Mouse (Mus musculus) testis, postnatal 14 days (tissue): ENCODE results near the gene Trim67.

Experiments
- DNase-seq: peaks from one replicate; pipeline ENCODE4 v3.0.0; 2021; ENCODE audit warnings: low spot score

Gene Trim67

GRCm38 (mm10) chr8:124794486-124794780 is 1.5 kb downstream of the Trim67 start:
- DNase-seq, result peak; percentile 11

- DNase-seq, result no peak
Measured at GRCm38 (mm10) chr8:124795781-124796488, 3.0 kb downstream of the Trim67 start.

DNA sequence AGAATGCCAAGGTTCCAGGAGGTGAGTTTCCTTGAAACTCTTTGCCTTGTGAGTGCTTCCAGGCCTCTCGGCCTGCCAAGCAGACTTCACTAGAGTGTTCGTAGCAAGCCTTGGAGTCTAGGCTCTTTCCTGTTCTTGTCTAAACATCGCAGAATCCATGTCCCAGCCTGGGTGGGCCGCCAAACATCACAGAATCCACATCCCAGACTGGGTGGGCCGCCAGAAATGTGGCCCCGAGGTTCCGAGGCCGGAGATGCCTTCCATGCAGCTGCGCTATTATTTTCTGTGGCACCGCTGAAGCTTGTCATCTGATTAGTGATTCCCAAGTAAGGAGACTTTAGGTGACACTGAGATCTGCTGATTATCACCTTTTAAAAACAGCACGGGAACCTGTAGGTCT is 7.7 kb downstream of the Trim67 start:
- no peak for DNase-seq

GRCm38 (mm10) chr8:124803824-124804702 is 11.2 kb downstream of the Trim67 start:
- DNase-seq, result no peak

DNA sequence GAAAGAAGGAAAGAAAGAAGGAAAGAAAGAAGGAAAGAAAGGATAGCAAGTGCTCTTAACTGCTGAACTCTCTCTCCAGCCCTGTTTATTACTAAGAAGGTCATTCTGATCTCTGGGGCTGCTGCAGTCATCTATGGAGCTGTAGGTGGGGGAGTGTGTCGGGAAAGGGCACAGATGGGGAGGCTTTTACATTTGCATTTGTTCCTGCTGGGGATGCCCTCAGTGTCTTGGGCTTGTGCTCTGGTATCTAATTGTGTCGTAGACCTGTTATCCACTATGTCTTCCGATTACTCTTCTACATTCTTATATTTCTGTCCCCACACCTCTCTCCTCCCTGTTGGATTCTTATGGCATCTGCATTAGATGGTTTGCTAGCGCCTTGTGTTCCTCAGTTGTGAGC is 13.1 kb downstream of the Trim67 start:
- no peak for DNase-seq

DNA sequence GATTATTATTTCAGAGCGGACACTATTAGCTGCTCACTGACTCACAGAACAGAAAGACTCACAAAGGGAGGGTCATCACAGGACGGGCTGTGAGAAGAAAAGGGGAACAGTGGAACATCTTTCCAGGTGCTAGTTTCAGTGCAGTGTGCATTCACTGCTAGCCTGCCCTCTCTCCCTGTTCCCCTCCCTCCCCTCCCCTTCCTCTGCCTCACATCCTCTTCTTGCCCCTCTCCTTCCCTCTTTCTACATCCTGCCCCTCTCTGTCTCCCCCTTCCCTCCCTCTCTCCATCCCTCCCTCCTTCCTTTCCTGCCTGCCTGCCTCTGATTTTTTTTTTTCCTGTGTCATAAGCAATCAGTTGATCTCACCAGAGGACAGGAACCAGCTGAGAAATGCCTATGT is 16.5 kb downstream of the Trim67 start:
- no peak for DNase-seq

DNA sequence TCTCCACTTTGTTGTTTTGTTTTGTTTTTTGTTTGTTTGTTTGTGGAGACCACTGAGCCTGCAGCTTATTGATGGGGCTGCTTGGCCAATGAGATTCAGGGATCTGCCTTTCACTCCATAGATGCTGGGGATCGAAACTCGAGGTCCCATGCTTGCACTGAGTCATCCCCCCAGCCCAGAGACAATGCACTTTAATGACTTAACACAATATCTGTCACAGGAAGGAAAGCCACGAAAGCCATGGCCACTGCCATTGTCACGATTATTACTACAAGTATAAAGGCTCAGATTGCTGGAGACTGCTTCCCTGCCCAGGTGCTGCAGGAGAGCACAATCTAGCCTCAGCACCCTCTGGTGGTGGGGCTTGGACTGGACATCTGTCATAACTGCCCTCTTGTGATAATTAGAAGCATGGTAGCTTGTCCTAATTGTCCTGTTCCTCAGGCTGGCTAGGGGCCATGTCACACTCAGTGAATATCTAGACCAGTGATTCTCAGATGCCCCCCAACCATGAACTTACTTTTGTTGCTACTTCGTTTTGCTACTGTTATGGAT is 17.2 kb downstream of the Trim67 start:
- DNase-seq, result no peak

GRCm38 (mm10) chr8:124810689-124811394 is 17.9 kb downstream of the Trim67 start:
- DNase-seq, result no peak

GRCm38 (mm10) chr8:124813326-124813725 is 20.4 kb downstream of the Trim67 start:
- DNase-seq, result no peak

DNA sequence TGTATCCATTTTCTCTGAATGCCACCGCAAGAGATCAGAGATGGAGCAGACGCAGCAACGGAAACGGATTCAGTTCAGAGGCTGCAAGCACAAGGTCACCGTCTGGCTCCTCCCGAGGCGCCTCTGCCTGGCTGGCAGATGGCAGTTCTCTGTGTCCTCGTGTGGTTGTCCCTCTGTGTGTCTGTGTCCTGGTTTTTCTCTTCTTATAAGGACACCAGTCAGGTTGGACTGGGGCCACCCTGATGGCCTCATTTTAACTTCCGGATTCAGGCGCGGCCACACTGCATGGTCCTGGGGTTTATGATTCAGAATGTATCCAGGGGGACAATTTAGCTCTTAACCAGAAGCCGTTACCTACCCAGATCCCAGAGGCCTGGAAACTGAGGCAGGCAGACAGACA is 23.0 kb downstream of the Trim67 start:
- no peak for DNase-seq

GRCm38 (mm10) chr8:124816866-124817265 is 24.0 kb downstream of the Trim67 start:
- no peak for DNase-seq

- DNase-seq, result peak; percentile 69
Measured at GRCm38 (mm10) chr8:124817361-124817760, 24.5 kb downstream of the Trim67 start.

DNA sequence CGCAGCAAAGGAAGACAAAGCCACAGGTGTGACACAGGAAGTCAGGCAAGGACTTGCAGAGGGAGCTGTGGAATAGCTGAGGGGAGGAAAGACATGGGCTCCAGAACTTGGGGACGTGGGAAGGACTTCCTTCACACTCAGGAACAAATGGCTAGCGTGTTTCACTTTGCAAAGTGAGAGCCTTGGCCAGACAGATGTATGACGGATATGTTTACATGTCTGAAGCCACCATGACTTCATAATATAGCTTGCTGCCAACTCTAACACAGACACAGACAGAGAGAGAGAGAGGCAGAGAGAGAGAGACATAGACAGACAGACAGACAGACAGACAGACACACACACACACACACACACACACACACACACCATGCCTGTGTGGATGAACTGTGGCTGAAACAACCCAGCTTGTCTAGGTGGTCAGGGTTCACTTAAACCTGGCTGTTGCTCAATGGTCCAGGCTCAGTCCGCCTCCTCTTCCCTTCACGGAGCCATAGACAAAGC is 26.8 kb downstream of the Trim67 start:
- no peak for DNase-seq

- DNase-seq, result no peak
Measured at GRCm38 (mm10) chr8:124820125-124820524, 27.2 kb downstream of the Trim67 start.

GRCm38 (mm10) chr8:124823497-124823896 is 30.6 kb downstream of the Trim67 start:
- DNase-seq, result no peak

- DNase-seq, result no peak
Measured at GRCm38 (mm10) chr8:124826658-124827057, 33.8 kb downstream of the Trim67 start.

GRCm38 (mm10) chr8:124827387-124827786 is 34.5 kb downstream of the Trim67 start:
- DNase-seq, result peak; percentile 45

DNA sequence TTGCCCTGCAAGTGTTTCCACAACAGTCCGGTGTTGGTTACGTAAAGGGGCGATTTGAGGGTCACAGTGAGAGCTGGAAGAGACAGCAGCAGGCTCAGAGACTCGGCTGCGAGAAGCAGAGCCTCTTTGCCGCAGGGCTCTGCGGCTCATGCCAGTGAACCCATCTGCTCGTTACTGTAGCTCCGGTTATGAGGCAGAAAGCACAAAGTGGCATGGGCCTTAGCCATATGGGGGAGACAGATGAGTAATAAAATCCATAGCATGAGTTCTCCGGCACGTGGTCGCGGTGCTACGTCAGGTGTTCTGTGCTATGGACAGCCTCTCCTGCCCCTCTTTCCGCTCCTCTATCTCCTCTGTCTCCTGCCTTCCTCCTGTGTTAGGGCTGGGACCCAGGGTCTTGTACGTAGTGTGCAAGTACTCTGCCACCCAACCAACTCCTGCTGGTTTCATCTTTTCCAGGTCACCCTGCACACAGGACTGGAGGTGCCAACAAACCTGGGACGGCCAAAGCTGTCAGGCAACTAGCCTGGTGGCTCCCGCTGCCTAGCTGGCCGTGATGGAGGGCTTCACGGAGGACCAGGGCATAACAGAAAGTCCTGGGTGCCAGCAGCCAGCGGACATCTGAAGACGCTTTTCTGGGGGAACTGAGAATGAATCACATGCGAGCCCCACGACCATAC is 35.8 kb downstream of the Trim67 start:
- no peak for DNase-seq

- DNase-seq, result no peak
Measured at GRCm38 (mm10) chr8:124830050-124830449, 37.2 kb downstream of the Trim67 start.

DNA sequence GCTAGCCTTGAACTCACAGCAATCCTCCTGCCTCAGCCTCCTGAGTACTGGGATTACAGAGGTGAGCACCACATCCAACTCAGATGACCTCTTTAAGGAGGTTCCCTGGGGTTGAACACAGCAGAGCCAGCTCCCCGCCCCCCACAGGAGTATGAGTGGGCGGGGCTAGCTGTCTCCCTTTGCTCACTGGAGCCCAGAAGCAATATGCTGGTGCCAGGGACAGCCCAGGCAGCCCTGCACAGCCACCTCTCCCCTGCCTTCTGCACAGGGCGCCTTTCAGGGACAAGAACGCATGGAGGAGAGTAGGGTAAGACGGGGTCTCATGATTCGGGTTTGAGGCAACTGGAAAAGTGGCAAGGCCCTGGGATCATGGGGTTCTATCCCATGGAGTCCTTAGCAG is 38.6 kb downstream of the Trim67 start:
- no peak for DNase-seq

GRCm38 (mm10) chr8:124831941-124832340 is 39.0 kb downstream of the Trim67 start:
- no peak for DNase-seq
